Mouse (Mus musculus) c-Kit-positive CD71-positive TER-119-negative erythroid progenitor cells, embryonic 14.5 days (primary cell): ENCODE data around the gene Emilin2.

Experiments
- DNase-seq: peaks from one replicate; pipeline ENCODE4 v3.0.0-alpha.2; 2013; ENCODE audit warnings: low read depth

The Emilin2 gene

GRCm38 (mm10) chr17:71203998-71204808, 107.6 kb downstream of the Emilin2 start:
- DNase-seq: peak; percentile 76
